Mouse (Mus musculus) lung, embryonic 16.5 days (tissue): ENCODE results near the gene Jade1. TPM values are rescaled to one million over a fixed set of nuclear protein-coding genes. Genes with fewer than 3 reads are reported as not detected.

Source experiments
- ATAC-seq: fragments of 200-750 bp; cut with Nextera tagmentation; 2 replicates; pipeline ENCODE4 v1.8.0; 2017; ENCODE audit warnings: low read depth, mild to moderate bottlenecking, moderate library complexity
- H3K27ac ChIP-seq: fragments of 300-500 bp; sonication (generic); 2 replicates; pipeline ENCODE4 v1.5.1; 2014; ENCODE audit warnings: mild to moderate bottlenecking, control low read depth, low read length
- H3K27me3 ChIP-seq: fragments of 300-500 bp; sonication (generic); 2 replicates; pipeline ENCODE4 v1.6.1; 2014; ENCODE audit warnings: low read depth, low read length, mixed read lengths; ENCODE audit not compliant: control insufficient read depth, insufficient read depth
- H3K36me3 ChIP-seq: fragments of 300-500 bp; sonication (generic); 2 replicates; pipeline ENCODE4 v1.6.1; 2014; ENCODE audit warnings: low read length; ENCODE audit not compliant: control insufficient read depth, insufficient read depth
- H3K4me1 ChIP-seq: fragments of 300-500 bp; sonication (generic); replicated peaks from 2 replicates; pipeline ENCODE4 v1.6.1; 2014; ENCODE audit warnings: low read length, mixed read lengths; ENCODE audit not compliant: control insufficient read depth, insufficient read depth
- H3K4me2 ChIP-seq: fragments of 300-500 bp; sonication (generic); 2 replicates; pipeline ENCODE4 v1.6.1; 2014; ENCODE audit warnings: low read depth, low read length, control low read depth
- H3K4me3 ChIP-seq: fragments of 300-500 bp; sonication (generic); 2 replicates; pipeline ENCODE4 v1.5.1; 2014; ENCODE audit warnings: mild to moderate bottlenecking, low read length, control low read depth
- H3K9ac ChIP-seq: fragments of 300-500 bp; sonication (generic); 2 replicates; pipeline ENCODE4 v1.6.1; 2014; ENCODE audit warnings: low read length, control low read depth
- H3K9me3 ChIP-seq: fragments of 300-500 bp; sonication (generic); 2 replicates; pipeline ENCODE4 v1.6.1; 2016; ENCODE audit warnings: low read length; ENCODE audit not compliant: control insufficient read depth
- WGBS: fragments of 180-500 bp; shearing (Covaris S2); extraction: QIAGEN DNeasy Blood & Tissue Kit; methylation state at CpG from one replicate; pipeline ENCODE4 v1.1.7; 2014; 5-methylcytosine and 5-hydroxymethylcytosine counted together
- polyA plus RNA-seq: library from polyadenylated mRNA; unstranded; fragments of >200 nt; fragmentation: Nextera tagmentation; extraction: Ambion mirVana; gene quantifications from 2 replicates; pipeline ENCODE4 v1.2.1, GENCODE M21; 2015

The Jade1 gene
- polyA plus RNA-seq, 1 experiment from 2014 or later: 7.1 TPM

- no peak overlapping the region for H3K4me2 ChIP-seq
- H3K27me3 ChIP-seq: no peaks in the 10 kb centered on the region
- no peak overlapping the region for H3K9ac ChIP-seq
- H3K27ac ChIP-seq: no peak overlapping the region
- H3K9me3 ChIP-seq: no peaks in the 10 kb centered on the region
- no peaks in the 10 kb centered on the region for H3K4me1 ChIP-seq
- no peak overlapping the region for H3K4me3 ChIP-seq
- 94% methylated on average over 4 of the region's 4 CpGs for WGBS
- H3K36me3 ChIP-seq: no peaks in the 10 kb centered on the region
- no peak for ATAC-seq
Observed at GRCm38 (mm10) chr3:41589988-41590387, 34.5 kb downstream of the Jade1 start.

GRCm38 (mm10) chr3:41590695-41591559, 35.4 kb downstream of the Jade1 start:
- no peak overlapping the region for H3K4me2 ChIP-seq
- no peak overlapping the region for H3K9ac ChIP-seq
- no peak overlapping the region for H3K27ac ChIP-seq
- no peaks in the 10 kb centered on the region for H3K27me3 ChIP-seq
- H3K9me3 ChIP-seq: no peaks in the 10 kb centered on the region
- 77% methylated on average over 20 of the region's 20 CpGs for WGBS
- H3K36me3 ChIP-seq: no peaks in the 10 kb centered on the region
- no peak overlapping the region for H3K4me3 ChIP-seq
- ATAC-seq: peak; percentile 43
- H3K4me1 ChIP-seq: no peaks in the 10 kb centered on the region

- 90% methylated on average over 14 of the region's 14 CpGs for WGBS
Observed at GRCm38 (mm10) chr3:41591651-41592170, 36.2 kb downstream of the Jade1 start.

GRCm38 (mm10) chr3:41592805-41593204, 37.3 kb downstream of the Jade1 start:
- H3K9ac ChIP-seq: no peak overlapping the region
- no peak overlapping the region for H3K4me3 ChIP-seq
- no peaks in the 10 kb centered on the region for H3K27me3 ChIP-seq
- no peak overlapping the region for H3K27ac ChIP-seq
- H3K4me1 ChIP-seq: no peaks in the 10 kb centered on the region
- no peaks in the 10 kb centered on the region; the same call in 1 of the 2 replicates for H3K36me3 ChIP-seq
- H3K9me3 ChIP-seq: no peaks in the 10 kb centered on the region
- WGBS: 78% methylated on average over 7 of the region's 7 CpGs
- H3K4me2 ChIP-seq: no peak overlapping the region
- ATAC-seq: no peak

More at GRCm38 (mm10) chr3:41591651-41592170, 36.2 kb downstream of the Jade1 start:
- Histone ChIP-seq H3K27me3 (no peaks in the 10 kb centered on the region), H3K4me2 (no peak overlapping the region), H3K36me3 (no peaks in the 10 kb centered on the region; the same call in 1 of the 2 replicates), H3K9ac (no peak overlapping the region), H3K4me3 (no peak overlapping the region), H3K27ac (no peak overlapping the region), H3K4me1 (no peaks in the 10 kb centered on the region), H3K9me3 (no peaks in the 10 kb centered on the region)
- ATAC-seq: no peak

GRCm38 (mm10) chr3:41594097-41594879, 38.8 kb downstream of the Jade1 start:
- Histone ChIP-seq H3K36me3 (peaks cover under 1% of the 10 kb centered on the region; the same call in 1 of the 2 replicates), H3K27ac (no peak overlapping the region), H3K9ac (no peak overlapping the region), H3K4me3 (no peak overlapping the region), H3K4me2 (no peak overlapping the region), H3K4me1 (no peaks in the 10 kb centered on the region), H3K27me3 (no peaks in the 10 kb centered on the region), H3K9me3 (no peaks in the 10 kb centered on the region)
- ATAC-seq: no peak
- 77% methylated on average over 9 of the region's 9 CpGs for WGBS

- no peak for ATAC-seq
- Histone ChIP-seq H3K36me3 (peaks cover 4% of the 10 kb centered on the region; the same call in 1 of the 2 replicates), H3K4me1 (no peaks in the 10 kb centered on the region), H3K9ac (no peak overlapping the region), H3K4me3 (no peak overlapping the region), H3K4me2 (no peak overlapping the region), H3K27ac (no peak overlapping the region), H3K9me3 (no peaks in the 10 kb centered on the region), H3K27me3 (no peaks in the 10 kb centered on the region)
- 87% methylated on average over 4 of the region's 4 CpGs for WGBS
Observed at GRCm38 (mm10) chr3:41595010-41595409, 39.5 kb downstream of the Jade1 start.

GRCm38 (mm10) chr3:41597036-41597435, 41.5 kb downstream of the Jade1 start:
- Histone ChIP-seq H3K9me3 (no peaks in the 10 kb centered on the region), H3K27ac (no peak overlapping the region), H3K4me1 (no peaks in the 10 kb centered on the region), H3K4me3 (no peak overlapping the region), H3K36me3 (peaks cover 4% of the 10 kb centered on the region; the same call in 1 of the 2 replicates), H3K4me2 (no peak overlapping the region), H3K9ac (no peak overlapping the region), H3K27me3 (no peaks in the 10 kb centered on the region)
- 83% methylated on average over 8 of the region's 8 CpGs for whole genome bisulfite sequencing
- ATAC-seq: no peak

- ATAC-seq: no peak
- no peaks in the 10 kb centered on the region for H3K4me1 ChIP-seq
- no peak overlapping the region for H3K27ac ChIP-seq
- no peak overlapping the region for H3K9ac ChIP-seq
- no peaks in the 10 kb centered on the region for H3K9me3 ChIP-seq
- peaks cover 4% of the 10 kb centered on the region; the same call in 1 of the 2 replicates for H3K36me3 ChIP-seq
- WGBS: 65% methylated on average over 9 of the region's 9 CpGs
- no peak overlapping the region for H3K4me3 ChIP-seq
- no peak overlapping the region for H3K4me2 ChIP-seq
- no peaks in the 10 kb centered on the region for H3K27me3 ChIP-seq
Observed at GRCm38 (mm10) chr3:41598412-41598811, 42.9 kb downstream of the Jade1 start.

GRCm38 (mm10) chr3:41599226-41599625, 43.7 kb downstream of the Jade1 start:
- peaks cover 4% of the 10 kb centered on the region; the same call in 1 of the 2 replicates for H3K36me3 ChIP-seq
- H3K27me3 ChIP-seq: no peaks in the 10 kb centered on the region
- no peak overlapping the region for H3K27ac ChIP-seq
- H3K9me3 ChIP-seq: no peaks in the 10 kb centered on the region
- H3K4me3 ChIP-seq: no peak overlapping the region
- no peak overlapping the region for H3K4me2 ChIP-seq
- WGBS: 93% methylated on average over 10 of the region's 10 CpGs
- no peak for ATAC-seq
- H3K4me1 ChIP-seq: no peaks in the 10 kb centered on the region
- no peak overlapping the region for H3K9ac ChIP-seq
